Mouse (Mus musculus) left cerebral cortex, postnatal 14 days (tissue): ENCODE results near the gene Uri1. TPM values are rescaled to one million over a fixed set of nuclear protein-coding genes. Genes with fewer than 3 reads are reported as not detected.

Experiments used
- DNase-seq, 2 experiments: peaks; one replicate each; pipeline ENCODE4 v3.0.0; 2021 to 2022; ENCODE audit warnings: low spot score in 2 of 2, mixed read lengths in 1 of 2
- intact Hi-C: fragments of 180-260 bp; cut with DNase I; formaldehyde crosslinking; loops from one replicate; pipeline ENCODE4 v1.15.1; 2025
- total RNA-seq, 2 experiments: library from RNA; stranded (reverse); gene quantifications; 2 replicates each; pipeline ENCODE4 v1.2.3; 2021

Gene Uri1
- total RNA-seq, 2 experiments from 2014 or later, result 51.1 to 55.4 TPM

DNA sequence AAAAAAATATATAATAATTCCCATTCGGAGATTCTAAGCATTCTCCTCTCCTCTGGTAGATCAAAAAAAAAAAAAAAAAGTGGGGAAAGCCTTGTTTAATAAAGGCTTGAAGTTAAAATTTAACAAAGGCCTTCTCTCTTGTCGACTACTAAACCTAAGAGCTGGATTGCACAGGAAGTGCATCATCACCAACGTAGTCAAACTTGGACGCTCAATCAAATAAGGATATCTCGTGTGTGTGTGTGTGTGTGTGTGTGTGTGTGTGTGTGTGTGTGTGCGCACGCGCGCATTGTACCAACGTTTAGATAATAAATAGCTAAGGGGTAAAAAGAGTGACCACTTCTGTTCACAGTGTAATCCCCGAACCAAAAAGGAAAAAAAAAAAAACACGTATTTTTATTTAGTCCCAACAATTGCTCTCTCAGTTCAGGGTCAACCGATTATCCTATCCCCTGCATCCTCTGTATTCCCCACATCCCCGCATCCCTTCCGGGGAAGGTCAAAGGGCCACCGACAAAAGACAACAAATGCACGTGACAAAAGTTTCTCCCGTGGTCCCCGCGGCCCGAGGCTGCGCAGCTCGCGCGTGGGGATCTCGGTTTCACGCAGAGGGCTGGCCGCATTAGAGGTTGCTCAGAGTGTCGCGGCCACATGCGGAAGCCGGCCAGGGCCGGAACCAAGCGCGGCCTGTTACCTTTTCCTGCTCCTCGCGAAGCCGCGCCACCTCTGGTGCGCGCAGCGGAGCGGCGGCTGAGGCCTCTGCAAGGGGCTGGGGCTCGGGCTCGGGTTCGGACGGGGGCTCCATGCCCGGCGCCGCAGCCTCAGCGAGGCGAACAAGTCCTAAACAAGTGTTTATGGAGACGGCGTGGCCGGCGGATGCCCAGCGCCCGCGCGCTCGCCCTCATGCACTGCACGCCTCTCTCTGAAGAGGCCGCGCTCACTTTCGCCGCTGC is 4.7 kb downstream of the Uri1 start:
- intact Hi-C loops, result no loop called here
- peak; percentile 52 to 72 for DNase-seq

DNA sequence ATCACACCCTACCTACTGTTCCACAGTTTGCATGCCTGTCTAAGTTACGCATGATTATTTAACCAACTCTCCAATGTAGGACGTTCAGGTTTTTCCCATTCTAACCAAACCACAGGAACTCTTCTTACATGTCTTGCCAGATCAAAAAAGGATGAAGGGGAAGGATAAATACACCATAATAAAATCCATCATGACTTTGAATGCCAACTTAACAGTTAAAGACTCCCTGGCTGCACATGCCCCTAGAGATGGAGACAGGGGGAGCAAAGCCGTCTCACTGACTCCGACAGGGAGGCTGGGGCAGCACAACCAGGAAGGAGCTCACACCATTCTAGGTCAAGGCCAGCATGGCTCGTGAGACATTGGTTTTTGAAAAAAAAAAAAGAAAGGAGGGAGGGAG is 8.0 kb downstream of the Uri1 start:
- intact Hi-C loops, result no loop called here
- DNase-seq, result no peak

DNA sequence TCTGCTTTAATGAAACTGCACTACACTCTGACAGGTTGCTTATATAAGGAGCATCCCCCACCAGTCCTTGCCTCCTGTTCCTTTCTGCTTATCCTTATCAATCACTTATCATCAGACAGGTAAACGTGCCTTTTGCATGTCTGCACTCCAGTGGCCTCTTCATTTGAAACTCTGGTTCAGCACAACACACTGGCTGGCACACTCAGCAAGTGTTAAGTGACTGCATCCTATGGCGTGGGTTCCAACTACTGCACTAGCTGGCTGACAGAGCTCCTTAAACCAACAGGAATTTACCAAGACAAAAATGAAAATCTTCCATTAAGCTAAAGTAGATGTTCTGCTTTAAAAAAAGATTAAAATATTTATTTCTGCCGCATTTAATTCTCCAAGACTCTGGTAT is 9.4 kb downstream of the Uri1 start:
- intact Hi-C loops, result no loop called here
- no peak for DNase-seq

DNA sequence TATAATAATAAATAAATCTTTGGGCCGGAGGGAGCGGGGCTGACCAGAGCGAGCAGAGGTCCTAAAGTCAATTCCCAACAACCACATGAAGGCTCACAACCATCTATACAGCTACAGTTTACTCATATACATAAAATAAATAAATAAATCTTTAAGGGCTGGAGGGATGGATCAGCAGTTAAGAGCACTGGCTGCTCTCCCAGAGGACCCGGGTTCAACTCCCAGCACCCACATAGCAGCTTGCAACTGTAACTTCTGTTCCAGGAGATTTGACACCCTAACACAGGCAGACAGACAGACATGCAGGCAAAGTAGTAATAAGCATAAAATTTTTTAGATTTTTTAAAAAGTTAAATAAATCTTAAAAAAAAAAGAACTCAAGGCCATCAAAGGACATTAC is 10.5 kb downstream of the Uri1 start:
- intact Hi-C loops, result no loop called here

DNA sequence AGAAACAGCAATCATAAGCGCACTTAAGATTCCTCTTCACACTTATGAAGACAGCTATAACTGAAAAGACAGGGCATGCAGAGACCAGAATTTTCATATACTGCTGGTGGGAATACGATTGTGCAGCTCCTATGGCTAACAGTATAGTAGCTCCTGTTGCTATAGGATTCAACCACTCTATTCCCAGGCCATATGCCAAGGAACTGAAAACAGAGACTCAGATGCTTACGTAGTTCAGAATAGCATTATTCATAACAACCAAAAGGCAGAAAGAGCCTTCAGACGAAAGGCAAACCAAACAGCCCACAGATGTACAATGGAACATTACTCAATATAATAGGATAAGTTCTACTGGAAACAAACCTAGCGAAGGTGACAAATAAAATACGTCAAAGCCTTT is 15.0 kb downstream of the Uri1 start:
- DNase-seq, result peak in 1 of 2 experiments; percentile 56
- intact Hi-C loops, result no loop called here

More for the DNA sequence above, 10.5 kb downstream of the Uri1 start:
- DNase-seq, result no peak

DNA sequence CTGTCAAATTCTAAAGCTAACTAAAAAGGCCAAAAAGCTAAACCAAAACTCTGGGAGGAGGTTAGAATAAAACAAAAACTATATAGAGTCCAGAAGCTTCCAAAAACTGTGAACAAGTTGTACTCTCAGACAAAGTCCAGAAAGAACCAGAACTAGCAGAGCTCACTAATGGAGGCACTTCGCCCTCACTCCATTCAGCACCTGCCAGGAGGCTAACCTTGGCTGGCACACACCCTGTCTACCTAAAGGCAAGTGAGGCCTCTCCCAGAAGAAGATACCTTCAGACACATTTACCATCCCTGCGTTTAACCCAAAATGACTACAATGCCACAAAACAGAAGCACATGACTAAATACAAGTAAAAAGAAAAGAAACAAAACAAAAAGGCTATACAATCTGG is 20.9 kb downstream of the Uri1 start:
- intact Hi-C loops, result no loop called here
- DNase-seq, result no peak

DNA sequence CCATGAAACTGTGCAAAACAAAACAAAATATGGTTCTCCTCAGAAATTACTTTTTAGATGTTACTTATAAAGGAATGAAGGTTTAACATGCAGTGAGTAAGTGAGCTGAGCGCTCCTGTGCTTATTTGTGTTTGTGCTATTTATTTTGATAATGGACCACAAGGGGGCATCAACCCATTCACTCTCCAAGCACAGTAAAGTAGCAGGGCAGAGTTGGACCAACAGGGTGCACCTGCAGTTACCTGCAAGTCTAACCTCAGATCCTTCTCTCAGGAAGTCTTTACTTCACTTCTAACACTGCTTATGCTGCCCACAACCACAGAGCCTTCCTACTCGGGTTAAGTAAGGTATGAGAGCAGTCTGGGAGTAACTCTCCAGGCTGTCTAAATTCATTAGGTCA is 23.7 kb downstream of the Uri1 start:
- DNase-seq, result no peak

DNA sequence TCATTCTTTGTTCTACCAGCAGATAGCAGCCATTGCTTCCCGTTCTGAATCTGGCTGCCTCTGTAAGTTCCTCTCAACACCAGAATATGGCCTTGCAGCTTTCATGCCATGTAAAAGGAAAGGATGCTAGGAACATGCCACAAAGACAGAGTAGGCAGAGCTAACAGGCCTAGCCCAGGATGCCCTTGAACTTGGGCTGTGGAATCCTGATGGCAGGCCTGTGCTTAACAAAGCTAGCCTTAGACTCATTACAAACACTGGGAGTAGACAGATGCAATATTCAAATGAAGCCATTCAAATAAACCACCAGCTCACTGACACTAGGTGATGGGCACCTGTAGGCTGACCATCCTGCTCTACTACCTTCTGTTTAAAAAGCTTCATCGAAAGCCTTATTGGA is 30.5 kb downstream of the Uri1 start:
- intact Hi-C loops, result no loop called here

More for the DNA sequence above, 23.7 kb downstream of the Uri1 start:
- intact Hi-C loops, result no loop called here

DNA sequence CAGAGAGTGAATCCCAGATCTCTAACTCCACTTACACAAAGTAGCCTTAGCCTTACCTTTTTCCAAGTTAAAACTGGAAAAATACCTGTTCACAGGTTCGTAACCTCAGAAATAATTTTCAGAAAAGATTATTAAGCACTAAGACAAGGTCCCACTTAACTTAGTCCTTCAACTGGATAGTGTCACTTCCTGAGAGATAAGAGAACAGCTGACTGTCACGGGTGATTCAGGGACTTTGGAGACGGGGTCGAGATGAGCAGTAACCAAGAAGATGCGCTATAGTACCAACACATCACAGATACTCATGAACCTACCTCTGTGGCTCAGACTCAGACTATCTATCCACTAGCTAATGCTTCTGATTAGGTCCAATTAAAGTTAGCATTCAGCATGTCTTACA is 38.5 kb downstream of the Uri1 start:
- DNase-seq, result no peak
- intact Hi-C loops, result no loop called here

More for the DNA sequence above, 30.5 kb downstream of the Uri1 start:
- no peak for DNase-seq

DNA sequence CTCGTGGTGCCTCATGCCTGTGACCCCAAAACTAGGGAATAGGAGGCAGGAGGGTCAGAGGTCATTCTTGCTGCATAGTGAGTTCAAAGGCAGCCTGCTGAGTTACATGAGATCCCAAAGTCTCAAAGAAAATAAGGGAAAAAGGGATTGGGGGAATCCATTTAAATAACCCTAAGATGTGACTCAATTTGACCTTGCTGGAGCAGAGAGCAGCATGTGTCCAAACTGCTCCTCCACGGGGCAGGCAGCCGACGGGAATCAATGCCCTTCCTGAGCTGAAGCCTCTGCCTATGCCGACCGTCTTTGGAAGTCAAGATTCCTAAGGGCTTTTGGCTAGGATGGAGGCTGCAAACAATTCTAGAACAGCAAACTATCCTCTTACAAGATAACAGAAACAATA is 39.9 kb downstream of the Uri1 start:
- intact Hi-C loops, result no loop called here
- DNase-seq, result no peak

DNA sequence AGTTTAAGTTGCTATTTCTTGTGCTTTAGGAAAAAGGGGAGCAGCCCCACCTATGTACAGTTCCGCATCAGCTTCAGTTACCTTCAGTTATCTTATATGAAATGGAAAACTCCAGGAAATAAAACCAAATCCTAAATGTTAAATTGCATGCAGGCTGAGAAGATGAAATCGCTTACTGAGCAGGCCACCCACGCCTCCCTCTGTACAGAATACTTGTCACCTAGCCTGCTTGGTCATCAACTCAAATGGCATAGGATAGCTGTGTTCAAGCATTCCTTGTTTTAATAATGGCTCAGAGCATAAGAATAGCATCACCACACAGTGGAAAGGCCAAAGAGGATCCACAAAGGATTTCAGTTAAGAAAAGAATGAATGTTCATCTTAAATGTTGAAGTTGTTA is 43.6 kb downstream of the Uri1 start:
- intact Hi-C loops, result no loop called here
- DNase-seq, result no peak

DNA sequence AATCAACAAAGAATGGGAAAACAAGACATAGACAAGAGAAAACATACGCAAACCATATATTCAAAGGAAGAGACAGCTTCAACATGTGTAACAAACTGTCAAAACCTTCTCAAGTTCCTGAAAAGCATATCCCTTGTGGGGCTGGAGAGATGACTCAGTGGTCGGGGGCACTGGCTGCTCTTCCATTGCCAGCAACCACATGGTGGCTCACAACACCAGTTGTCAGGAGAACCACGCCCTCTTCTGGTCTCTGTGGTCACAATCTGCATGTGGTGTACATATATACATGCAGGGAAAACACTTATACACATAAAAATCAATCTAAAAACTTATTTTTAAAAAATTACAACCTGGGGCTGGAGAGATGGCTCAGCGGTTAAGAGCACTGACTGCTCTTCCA is 44.9 kb downstream of the Uri1 start:
- no peak for DNase-seq
- intact Hi-C loops, result no loop called here

DNA sequence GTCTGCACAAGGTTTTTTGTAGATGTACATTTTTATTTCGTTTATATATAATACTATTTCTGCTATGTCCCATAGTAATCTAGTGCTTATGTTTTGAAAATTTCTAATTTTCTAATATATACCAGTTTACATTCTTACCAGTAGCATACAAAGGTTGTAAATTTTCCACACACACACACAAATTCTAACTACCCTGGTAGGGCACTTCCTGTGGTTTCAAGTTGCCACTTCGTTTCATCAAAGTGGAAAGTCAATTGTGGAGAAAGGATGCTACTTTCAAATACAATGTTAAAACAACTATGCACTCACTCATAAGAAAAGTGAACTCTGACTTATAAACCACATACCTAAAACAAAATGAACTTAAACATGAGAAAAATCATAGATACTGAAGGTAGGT is 45.7 kb downstream of the Uri1 start:
- intact Hi-C loops, result no loop called here
- DNase-seq, result no peak

DNA sequence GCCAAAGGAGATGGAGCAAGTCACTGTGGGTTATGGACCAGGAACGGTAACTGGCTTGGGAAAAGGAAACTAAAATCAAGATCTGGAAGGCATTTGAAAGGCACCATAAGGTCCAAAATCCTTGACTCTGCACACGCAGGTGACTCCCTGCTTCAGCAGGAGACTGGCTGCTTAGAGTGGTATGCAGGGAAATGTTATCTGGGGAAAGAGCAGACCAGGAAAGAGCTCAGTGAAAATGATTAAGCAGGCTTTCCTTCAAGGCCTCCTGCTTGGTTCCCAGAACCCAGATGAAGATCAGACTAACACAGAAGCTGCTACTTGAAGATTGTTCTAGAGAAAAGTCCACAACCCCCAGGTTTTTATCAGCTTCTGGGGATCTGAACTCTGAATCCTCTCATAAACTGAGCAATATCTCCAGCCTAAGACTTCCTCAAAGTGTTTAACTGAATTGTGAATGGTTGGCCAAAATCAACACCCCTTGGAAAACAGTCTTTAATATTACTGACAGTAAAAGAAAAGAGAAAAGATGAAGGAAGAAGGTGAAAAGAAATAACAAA is 50.3 kb downstream of the Uri1 start:
- DNase-seq, result no peak
- intact Hi-C loops, result no loop called here

DNA sequence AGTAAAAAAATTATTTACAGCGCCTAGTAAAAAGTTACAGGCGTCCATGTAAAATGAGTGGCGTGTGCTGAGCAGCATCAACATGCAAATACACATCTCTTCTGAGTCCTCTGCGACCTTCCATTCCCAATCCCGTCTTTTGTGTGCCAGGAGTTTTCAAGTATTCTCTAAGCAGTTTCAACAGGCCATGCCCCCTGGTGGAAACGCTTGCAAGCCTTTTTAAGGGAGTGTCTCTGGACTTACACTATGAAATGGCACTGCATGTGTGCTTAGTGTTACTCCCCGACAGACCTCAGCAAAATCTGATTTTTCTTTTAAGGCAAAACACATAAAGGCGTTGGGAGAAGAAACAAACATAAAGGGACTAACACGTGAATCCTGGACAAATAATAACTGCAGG is 50.8 kb downstream of the Uri1 start:
- intact Hi-C loops, result no loop called here
- DNase-seq, result no peak

DNA sequence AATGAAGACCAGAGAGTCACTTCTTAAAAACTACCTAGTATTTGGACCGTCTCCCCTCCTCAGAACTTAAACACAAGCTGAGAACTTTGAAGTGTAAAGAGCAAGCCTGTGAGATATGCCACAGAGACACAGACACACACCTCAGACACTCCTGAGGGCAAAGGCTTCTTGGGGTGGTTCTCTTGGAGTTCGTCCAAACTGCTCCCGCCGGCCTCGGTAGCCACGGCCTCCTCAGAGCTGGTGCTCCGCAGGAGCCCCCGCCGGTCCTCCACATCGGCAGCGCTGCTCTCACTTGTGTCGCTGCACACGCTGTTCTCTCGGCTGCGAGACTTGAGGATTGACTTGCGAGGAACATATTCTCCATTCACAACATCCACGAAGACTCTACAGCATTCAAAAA is 61.0 kb downstream of the Uri1 start:
- intact Hi-C loops, result no loop called here
- DNase-seq, result no peak

DNA sequence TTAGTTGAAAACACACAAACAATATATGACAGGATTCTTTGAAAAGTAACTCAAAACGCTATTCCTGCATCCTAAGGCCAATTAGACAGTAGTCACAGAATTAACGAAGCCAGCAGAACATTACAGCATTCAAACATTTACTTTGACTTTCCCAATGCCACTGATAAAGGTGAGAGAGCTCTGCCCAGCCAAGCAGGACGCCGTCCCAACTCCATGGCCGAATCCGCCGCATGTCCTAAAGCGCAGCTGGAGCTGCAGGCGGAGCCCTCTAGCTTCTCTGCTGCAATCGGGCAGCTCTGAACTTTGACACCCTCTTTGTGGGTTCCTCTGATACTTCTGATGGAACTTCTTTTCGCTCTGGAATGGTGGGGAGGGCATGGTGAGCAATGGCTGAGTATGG is 62.1 kb downstream of the Uri1 start:
- no peak for DNase-seq
- intact Hi-C loops, result no loop called here

DNA sequence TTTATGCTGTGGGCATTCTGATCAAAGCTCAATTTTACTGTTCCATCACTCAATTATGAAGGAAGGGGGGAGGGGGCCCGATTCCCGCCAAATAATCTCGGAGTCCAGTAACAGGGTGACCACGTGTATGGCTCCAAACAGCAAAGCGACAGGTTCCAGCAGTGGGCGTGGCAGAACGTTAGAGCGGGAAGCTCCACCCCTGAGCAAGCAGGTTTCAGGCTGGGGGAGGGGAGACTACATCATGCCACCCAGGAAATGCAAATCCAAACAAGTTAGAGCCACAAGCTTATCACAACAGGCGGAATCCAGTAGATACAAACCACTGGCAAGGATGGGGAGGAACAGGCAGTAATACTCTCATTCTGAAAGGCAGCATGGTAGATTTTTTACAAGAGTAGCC is 71.5 kb downstream of the Uri1 start:
- intact Hi-C loops, result no loop called here
- DNase-seq, result no peak

DNA sequence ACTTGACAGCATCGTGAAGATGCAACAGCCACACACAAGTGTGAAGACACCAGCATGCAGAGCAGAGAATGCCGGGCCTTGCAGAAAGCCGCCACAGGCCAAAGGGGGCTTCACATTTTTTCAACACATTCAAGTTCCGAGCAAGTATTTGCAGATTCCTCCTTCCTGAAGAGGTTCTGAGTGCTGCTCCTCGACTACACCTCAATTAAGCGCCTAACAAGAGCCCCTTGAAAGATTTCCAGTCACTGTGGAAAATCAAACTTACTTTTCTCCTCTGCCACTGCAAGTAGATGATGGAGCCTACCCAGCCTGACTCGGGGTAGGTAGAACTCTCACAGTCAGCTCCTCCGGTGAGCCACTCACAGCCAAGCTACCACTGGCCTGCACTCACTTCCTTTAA is 86.9 kb downstream of the Uri1 start:
- intact Hi-C loops, result loop anchor here (10.0 kb wide), 1 partner anchor 562 kb away; no protein-coding TSS in a partner anchor
- DNase-seq, result no peak

DNA sequence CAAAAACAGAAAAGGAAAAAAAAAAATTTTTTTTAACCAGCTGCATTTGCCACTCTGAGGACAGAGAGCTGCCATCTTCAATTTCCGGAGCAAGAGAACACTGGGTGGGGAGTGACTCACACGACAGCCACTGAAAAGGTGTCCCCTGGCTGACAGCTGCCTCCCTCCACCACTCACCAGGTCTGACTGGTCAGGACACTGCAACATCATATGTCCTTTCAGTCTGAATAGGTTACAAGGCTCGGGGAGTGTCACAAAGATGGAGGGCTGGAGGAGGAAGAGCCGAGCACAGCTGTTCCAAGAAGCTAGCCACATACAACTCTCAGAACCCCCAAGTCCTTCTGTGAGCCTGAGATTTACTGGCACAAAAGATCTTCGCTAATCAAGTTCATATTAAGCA is 87.6 kb downstream of the Uri1 start:
- DNase-seq, result no peak
- intact Hi-C loops, result loop anchor here (10.0 kb wide), 1 partner anchor 561 kb away; no protein-coding TSS in a partner anchor

DNA sequence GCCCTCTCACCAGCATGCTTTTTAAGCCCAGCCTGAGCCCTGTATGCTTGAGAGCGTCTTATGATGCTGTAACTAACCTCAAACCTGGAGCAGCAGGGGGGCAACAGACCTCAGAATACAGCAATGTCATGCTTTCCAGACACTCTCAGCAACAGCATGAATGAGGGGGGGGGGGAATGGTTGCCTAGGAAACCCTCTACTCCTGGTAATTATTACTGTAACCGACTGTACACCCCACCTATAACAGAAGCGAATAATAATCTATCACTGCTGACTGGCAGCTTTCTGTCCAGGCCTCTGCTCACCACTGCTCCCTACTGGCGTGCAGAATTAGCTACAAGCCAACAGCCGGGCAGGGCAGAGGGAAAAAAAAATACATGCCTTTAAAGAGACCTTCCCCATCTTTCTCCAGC is 88.6 kb downstream of the Uri1 start:
- intact Hi-C loops, result loop anchor here (10.0 kb wide), 1 partner anchor 560 kb away; no protein-coding TSS in a partner anchor
- DNase-seq, result peak in 1 of 2 experiments; percentile 37
